Mouse (Mus musculus) thymus, adult 2 months (tissue): Measurements from ENCODE around the gene Klf14. TPM values are rescaled to one million over a fixed set of nuclear protein-coding genes. Genes with fewer than 3 reads are reported as not detected.

ENCODE experiments used
- DNase-seq: peaks from one replicate; pipeline ENCODE4 v3.0.0; 2021
- H3K27ac ChIP-seq: fragments of 200-500 bp; 2 replicates; pipeline ENCODE4 v1.5.1; 2012; ENCODE audit warnings: low read length, control low read depth; ENCODE audit not compliant: control insufficient read depth, insufficient read depth
- H3K27me3 ChIP-seq: fragments of 200-500 bp; 2 replicates; pipeline ENCODE4 v1.6.1; 2012; ENCODE audit warnings: mild to moderate bottlenecking, low read length, moderate library complexity, mixed read lengths; ENCODE audit not compliant: control insufficient read depth, insufficient read depth
- H3K36me3 ChIP-seq: fragments of 200-500 bp; 2 replicates; pipeline ENCODE4 v1.6.1; 2012; ENCODE audit warnings: mild to moderate bottlenecking, low read length, moderate library complexity; ENCODE audit not compliant: control insufficient read depth, insufficient read depth
- H3K4me1 ChIP-seq: fragments of 200-500 bp; replicated peaks from 2 replicates; pipeline ENCODE4 v1.6.1; 2012; ENCODE audit warnings: low read length; ENCODE audit not compliant: control insufficient read depth, insufficient read depth
- H3K4me3 ChIP-seq: fragments of 200-500 bp; 2 replicates; pipeline ENCODE4 v1.5.1; 2012; ENCODE audit warnings: mild to moderate bottlenecking, low read length, control low read depth, moderate library complexity; ENCODE audit not compliant: control insufficient read depth, insufficient read depth
- CTCF ChIP-seq: fragments of 200-500 bp; IDR thresholded peaks from 2 replicates; pipeline ENCODE4 v1.5.1; 2012; ENCODE audit warnings: mild to moderate bottlenecking, control low read depth, low read length, moderate library complexity, borderline replicate concordance; ENCODE audit not compliant: control insufficient read depth, poor library complexity, insufficient read depth; ENCODE audit errors: extremely low read depth
- POLR2A ChIP-seq: fragments of 200-500 bp; IDR thresholded peaks from 2 replicates; pipeline ENCODE4 v1.6.1; 2012; ENCODE audit warnings: mild to moderate bottlenecking, low read length, control low read depth, moderate library complexity; ENCODE audit not compliant: control insufficient read depth, poor library complexity, insufficient read depth; ENCODE audit errors: extremely low read depth
- WGBS: fragments of 180-500 bp; shearing (Covaris S2); methylation state at CpG from one replicate; pipeline ENCODE4 v1.1.7; 2018; 5-methylcytosine and 5-hydroxymethylcytosine counted together
- polyA plus RNA-seq: library from polyadenylated mRNA; depleted of rRNA; stranded (reverse); fragments of >200 nt; gene quantifications from 2 replicates; pipeline ENCODE4 v1.2.3, GENCODE M21; 2012; rRNA removed

Gene Klf14
- polyA plus RNA-seq, 1 experiment, result 0.15 TPM

DNA sequence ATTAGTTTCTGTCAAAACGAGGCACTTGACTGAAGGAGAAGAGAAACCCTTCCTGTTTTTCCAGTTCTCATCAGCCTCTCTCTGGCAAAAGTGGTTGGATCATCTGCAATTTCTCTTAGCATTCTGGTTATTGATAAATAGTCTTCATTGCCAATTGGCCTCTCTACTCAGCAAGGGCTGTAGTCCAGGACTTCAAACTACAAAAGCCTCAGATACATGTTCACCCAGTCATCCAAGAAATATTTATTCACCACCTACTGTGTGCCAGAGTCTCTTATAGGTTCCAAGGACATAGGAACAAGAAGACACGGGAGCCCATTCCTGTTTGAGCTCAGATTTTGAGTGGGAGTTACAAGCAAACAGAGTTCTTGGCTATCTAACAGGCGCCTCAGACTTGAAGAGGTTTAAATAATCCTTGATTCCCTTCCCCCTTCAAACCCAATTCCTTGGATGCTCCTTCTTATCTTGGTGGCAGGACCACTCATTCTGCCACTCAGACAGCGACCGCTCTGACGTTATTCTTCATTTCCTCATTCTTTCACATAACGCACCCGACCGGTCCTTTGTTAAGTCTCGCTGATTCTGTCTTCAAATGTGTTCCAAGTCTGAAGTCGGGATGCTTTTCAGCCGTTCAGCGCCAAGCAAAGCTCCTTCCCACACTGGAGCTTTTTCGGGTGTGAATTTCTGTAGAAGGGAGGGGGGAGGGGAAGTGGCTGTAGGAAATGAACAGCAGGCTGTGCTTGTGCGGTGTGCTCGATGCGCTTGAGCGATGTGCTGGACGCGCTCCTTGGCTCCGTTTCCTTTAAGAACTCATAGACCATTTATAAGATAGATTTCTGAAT, 37.8 kb downstream of the Klf14 start:
- WGBS, result 45% methylated on average over 21 of the region's 21 CpGs
- no peak for DNase-seq
- H3K4me3 ChIP-seq, result no peak overlapping the region
- H3K27ac ChIP-seq, result no peak overlapping the region
- no peaks in the 10 kb centered on the region for H3K36me3 ChIP-seq
- no peaks in the 10 kb centered on the region for H3K4me1 ChIP-seq
- H3K27me3 ChIP-seq, result no peaks in the 10 kb centered on the region
- TF ChIP-seq CTCF (no peak), POLR2A (no peak)

DNA sequence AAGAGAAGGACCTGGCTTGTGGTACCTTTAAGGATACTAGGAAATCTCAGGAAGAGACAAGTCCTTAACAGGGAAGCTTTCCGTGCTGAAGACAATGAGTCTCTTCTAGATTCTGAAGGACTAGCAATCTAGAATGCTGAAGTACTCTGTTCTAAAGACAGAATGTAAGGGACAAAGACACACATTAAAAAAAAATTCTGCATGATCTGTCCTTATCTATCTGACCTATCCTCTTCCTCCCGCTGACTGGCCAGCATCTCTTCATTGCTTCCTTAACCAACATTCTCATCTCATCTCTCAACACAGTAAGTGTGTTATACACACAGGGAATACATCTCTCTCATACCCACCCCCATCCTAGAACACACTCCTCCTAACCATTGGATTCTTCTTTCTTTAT, 43.4 kb downstream of the Klf14 start, which contains the start of gene Tsga13:
Gene Tsga13, minus strand, starts transcription at position 101 of the 400 bp plus-strand sequence.
- H3K27me3 ChIP-seq, result no peaks in the 10 kb centered on the region
- H3K36me3 ChIP-seq, result no peaks in the 10 kb centered on the region
- H3K4me1 ChIP-seq, result no peaks in the 10 kb centered on the region
- DNase-seq, result no peak
- 96% methylated on average over 2 of the region's 2 CpGs for WGBS
- no peak within 1 kb of the TSS for H3K4me3 ChIP-seq
- TF ChIP-seq CTCF (no peak), POLR2A (no peak)
- no peak within 1 kb of the TSS for H3K27ac ChIP-seq

DNA sequence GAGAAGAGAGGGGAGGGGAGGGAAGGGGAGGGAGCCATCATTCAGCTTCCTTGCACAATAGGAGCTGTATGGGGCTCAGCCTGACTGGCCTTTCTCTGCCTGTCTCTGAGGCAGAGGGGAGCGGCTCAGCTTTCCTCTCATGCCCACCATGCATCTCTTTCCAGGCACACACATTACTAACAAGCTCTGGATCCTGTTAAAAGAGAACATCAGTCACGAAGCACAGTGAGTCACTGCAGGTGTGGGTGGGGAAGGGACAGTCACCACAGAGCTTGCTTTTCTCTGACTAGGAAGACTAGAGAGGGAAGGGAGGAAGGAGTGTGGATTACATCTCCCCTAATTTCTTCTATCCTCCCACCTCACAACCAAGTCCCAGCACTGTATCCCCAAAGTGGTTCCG, 50.9 kb downstream of the Klf14 start:
- TF ChIP-seq CTCF (no peak), POLR2A (no peak)
- H3K27ac ChIP-seq, result no peak overlapping the region
- H3K27me3 ChIP-seq, result no peaks in the 10 kb centered on the region
- WGBS, result 83% methylated on average over 3 of the region's 3 CpGs
- no peak overlapping the region for H3K4me3 ChIP-seq
- H3K4me1 ChIP-seq, result no peaks in the 10 kb centered on the region
- H3K36me3 ChIP-seq, result no peaks in the 10 kb centered on the region
- no peak for DNase-seq

Other genes with a start within 250 kb of the Klf14 start
- 7.2 and 13.3 TPM in 2 replicates for gene Mest, start 235.5 kb downstream of the Klf14 start, polyA plus RNA-seq
- 10.7 and 13.3 TPM in 2 replicates for gene Copg2, start 62.3 kb downstream of the Klf14 start, polyA plus RNA-seq
- gene Tsga13, start 43.5 kb downstream of the Klf14 start, polyA plus RNA-seq, result not detected in 2 replicates